Mouse (Mus musculus) gastrocnemius, postnatal 14 days (tissue): Measurements from ENCODE around the gene Krtap3-1. TPM values are rescaled to one million over a fixed set of nuclear protein-coding genes. Genes with fewer than 3 reads are reported as not detected.
"Not testable (repeated sequence)": the region's sequence is repeated elsewhere in the genome, so short reads cannot be mapped to it uniquely, and the experiment has no call there.

Experiments
- DNase-seq: peaks from one replicate; pipeline ENCODE4 v3.0.0; 2021; ENCODE audit warnings: mixed read lengths
- intact Hi-C: fragments of 180-260 bp; cut with DNase I; formaldehyde crosslinking; loops from one replicate; pipeline ENCODE4 v1.15.1; 2025; ENCODE audit warnings: low total_unique reads
- long read RNA-seq, 2 experiments: library from polyadenylated mRNA; stranded (forward); transcript quantifications; one replicate each; pipeline ENCODE4 v2.0.0; 2021
- total RNA-seq, 2 experiments: library from RNA; stranded (reverse); gene quantifications; 2 replicates each; pipeline ENCODE4 v1.2.3; 2021

Gene Krtap3-1
- not detected for total RNA-seq
- long read RNA-seq, experiment 1 = 0 reads
- long read RNA-seq, experiment 2 = 0 reads

DNA sequence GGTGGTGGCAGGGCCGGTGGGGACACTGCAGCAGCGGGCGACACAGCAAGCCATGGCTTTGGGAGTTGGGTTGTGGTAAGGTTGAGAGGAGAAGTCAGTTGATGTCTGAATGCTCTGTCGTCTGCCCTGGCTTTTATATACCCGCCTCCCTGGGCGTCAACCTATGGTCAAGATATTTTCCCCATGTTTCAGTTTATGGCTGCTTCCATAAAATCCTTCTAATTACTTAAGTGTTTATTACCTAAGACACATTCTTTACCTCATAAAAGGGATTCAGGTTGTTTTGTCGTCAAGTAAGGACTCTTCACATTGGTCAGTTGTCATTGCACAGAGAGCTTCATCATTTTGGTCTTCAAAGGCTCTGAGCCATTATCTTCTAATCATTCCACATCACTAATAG lies at the start of gene Krtap3-1:
Gene Krtap3-1 (minus strand): TSS at position 101 of the 400 bp plus-strand sequence.
- DNase-seq = no peak
- intact Hi-C loops = no loop called here

DNA sequence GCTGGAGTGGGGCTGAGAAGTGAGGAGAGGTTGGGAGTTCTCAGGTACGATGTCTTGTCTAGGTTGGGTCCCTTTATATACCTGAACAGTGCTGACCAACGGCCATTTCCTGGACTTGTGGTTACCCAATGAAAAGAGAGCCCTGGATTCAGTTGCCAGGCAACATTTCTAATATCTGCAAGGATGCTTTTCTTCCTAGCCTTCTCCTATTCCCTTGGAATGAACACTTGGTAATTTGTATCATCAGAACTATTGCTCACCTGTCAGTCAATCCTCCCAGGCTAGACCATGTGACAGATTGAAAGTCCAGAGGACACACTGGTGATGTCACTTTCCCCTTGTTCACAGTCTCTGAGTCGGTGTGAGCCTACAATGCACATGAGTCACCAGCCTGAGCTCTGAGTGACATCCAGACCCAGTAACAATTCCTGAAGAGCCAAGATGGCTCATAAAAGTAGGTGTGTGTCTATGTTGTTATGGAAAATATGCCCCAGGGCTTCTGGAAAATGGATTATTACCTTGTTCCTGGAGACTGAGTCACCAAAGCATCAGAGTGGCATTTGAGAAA lies 48.5 kb upstream of the Krtap3-1 start, which contains the start of gene Krtap2-4:
Gene Krtap2-4 (minus strand): TSS at position 51 of the 568 bp plus-strand sequence.
- no peak for DNase-seq
- intact Hi-C loops = no loop called here

DNA sequence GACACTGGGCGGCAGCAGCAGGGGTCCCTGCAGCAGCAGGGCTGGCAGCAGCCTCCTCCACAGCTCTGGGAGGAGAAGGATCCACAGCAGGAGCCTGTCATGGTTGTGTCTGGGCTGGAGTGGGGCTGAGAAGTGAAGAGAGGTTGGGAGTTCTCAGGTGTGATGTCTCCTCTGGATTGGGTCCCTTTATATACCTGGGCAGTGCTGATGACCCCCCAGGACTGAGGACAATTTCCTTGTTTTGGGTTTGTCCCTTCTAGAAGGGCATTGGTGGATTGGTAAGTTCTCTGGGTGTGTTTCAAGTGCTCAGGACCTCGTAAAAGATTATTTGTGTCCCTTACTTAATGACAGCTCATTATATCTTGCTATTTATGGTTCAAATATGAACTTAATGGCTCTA lies 43.7 kb upstream of the Krtap3-1 start, which contains the start of gene Gm11937:
Gene Gm11937 (minus strand): TSS at position 101 of the 400 bp plus-strand sequence.
- DNase-seq, intact Hi-C loops: not testable (repeated sequence)

DNA sequence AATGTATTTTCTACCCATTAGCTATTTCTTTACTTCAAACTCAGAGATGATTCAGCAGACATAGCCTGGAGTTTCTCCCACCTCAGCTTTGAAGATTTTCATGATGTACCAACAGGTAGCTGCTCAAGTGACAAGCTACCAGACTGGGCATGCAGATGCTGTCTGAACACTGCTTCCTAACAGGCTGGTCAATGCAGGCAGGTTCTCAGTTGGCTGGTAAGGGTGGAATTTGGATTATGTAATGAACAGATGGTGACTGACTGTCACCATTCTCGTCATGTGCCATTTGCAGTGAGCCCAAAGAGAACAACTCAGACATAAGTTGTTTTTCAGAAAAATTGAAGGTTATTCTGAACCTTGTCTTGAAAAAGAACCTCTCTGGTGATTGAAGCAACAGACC lies 42.7 kb upstream of the Krtap3-1 start:
- no peak for DNase-seq
- intact Hi-C loops = no loop called here

DNA sequence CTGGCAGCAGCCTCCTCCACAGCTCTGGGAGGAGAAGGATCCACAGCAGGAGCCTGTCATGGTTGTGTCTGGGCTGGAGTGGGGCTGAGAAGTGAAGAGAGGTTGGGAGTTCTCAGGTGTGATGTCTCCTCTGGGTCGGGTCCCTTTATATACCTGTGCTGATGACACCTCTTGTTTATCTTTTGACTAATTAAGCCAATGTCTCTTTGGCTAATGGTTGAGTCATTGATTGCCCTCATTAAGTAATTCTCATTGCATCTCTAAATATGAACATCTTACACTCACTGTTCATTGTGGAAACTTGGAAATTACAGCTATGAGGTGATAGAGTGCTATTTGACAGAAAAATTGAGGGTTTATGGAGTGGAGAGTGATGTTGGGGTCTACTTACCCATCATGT lies 36.8 kb upstream of the Krtap3-1 start, which contains the start of gene Gm11938:
Gene Gm11938 (minus strand): TSS at position 101 of the 400 bp plus-strand sequence.
- DNase-seq, intact Hi-C loops: not testable (repeated sequence)

DNA sequence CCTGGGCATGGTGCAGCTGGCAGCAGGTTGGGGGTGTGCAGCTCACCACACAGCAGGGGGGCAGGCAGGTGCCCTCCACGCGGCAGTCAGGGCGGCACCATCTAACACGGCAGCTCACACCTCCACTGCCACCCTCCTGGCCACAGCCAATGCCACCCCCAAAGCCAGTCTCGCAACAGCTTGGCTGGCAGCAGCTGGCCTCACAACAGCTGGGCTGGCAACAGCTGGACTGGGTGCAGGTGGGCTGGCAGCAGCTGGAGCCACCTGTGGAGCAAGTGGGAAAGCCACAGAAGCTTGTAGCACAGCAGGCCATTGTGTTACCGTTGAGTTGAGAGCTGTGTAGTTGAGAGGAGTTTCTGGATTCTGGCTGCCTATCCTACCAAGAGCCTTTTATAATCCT lies 31.3 kb upstream of the Krtap3-1 start, which contains the start of gene Krtap9-3:
Gene Krtap9-3 (minus strand): TSS at position 364 of the 400 bp plus-strand sequence.
- DNase-seq, intact Hi-C loops: not testable (repeated sequence)

DNA sequence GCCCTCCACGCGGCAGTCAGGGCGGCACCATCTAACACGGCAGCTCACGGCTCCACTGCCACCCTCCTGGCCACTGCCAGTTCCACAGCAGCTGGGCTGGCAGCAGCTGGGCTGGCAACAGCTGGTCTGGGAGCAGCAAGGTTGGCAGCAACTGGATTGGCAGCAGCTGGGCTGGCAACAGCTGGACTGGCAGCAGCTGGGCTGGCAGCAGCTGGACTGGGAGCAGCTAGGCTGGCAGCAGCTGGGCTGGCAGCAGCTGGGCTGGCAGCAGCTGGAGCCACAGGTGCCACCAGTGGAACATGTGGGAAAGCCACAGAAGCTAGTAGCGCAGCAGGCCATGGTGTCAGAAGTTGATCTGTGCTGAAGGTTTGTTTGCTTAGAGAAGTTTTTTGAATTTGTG lies 24.6 kb upstream of the Krtap3-1 start, which contains the start of gene Krtap1-3:
Gene Krtap1-3 (minus strand): TSS at position 359 of the 400 bp plus-strand sequence.
- DNase-seq = no peak
- intact Hi-C loops = no loop called here

DNA sequence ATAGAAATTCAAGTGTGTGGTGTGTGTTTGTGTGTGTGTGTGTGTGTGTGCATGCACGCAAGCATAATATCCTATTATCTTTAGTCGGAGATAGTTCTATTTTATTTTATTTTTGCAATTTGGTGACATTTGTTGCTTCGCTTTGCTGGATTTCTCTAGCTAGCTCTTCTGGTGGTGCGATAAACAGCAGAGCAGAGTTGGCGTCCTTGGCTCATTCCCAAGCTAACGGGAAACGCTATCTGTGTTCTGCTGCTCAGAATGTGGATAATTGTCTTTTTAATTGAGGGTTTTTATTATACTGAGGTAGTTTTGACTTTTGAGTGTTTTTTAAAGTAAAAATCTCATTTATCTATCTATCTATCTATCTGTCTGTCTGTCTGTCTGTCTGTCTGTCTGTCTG lies 18.7 kb upstream of the Krtap3-1 start:
- no peak for DNase-seq
- intact Hi-C loops = no loop called here

DNA sequence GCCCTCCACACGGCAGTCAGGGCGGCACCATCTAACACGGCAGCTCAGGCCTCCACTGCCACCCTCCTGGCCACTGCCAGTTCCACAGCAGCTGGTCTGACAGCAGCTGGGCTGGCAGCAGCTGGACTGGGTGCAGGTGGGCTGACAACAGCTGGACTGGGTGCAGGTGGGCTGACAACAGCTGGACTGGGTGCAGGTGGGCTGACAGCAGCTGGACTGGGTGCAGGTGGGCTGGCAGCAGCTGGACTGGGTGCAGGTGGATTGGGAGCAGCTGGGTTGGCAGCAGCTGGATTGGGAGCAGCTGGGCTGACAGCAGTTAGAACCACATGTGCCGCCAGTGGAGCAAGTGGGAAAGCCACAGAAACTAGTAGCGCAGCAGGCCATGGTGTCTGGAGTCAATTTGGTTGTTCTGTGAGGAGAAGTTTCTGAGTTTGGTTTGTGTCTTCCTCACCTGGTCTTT lies 16.8 kb upstream of the Krtap3-1 start, which contains the start of gene Krtap1-4:
Gene Krtap1-4 (minus strand): TSS at position 410 of the 460 bp plus-strand sequence.
- no peak for DNase-seq
- intact Hi-C loops = no loop called here

DNA sequence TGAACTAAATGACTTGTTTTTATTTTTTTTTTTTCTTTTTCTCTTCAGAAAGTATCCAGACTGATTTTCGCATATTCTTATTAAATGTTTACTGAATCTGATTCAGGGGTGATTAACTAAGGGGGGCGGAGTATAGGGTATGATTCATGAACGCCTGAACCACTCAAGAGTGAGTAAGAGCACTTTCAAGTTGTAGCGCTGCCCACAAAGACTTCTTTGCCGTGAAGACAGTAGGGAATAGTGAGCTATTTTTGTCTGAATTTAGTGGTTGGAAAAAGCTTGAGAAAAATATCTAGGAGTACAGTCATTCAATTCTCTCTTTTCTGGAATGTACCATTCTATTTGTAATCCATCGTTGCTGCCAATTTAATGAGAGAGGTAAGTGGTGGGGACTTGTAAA lies 15.1 kb upstream of the Krtap3-1 start:
- DNase-seq = no peak
- intact Hi-C loops = no loop called here

DNA sequence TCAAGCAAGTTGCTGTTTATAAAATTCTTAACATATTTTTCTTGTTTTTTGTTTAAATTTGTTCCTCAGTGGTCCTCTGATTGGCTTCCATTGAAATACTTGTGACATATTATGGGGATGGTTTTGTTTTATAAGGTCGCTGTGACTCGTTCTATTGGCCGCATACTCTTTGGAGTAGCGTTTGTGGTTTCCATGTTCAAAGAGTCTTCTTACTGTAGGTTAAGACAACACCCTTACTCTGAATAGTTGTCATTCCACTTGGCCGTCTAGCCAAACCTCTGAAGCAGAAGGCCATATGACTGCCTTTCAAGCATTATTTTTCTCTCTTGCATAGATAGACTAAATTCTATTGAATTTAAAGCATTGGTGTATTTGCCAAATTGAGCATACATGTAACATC lies 14.6 kb upstream of the Krtap3-1 start:
- no peak for DNase-seq
- intact Hi-C loops = no loop called here

DNA sequence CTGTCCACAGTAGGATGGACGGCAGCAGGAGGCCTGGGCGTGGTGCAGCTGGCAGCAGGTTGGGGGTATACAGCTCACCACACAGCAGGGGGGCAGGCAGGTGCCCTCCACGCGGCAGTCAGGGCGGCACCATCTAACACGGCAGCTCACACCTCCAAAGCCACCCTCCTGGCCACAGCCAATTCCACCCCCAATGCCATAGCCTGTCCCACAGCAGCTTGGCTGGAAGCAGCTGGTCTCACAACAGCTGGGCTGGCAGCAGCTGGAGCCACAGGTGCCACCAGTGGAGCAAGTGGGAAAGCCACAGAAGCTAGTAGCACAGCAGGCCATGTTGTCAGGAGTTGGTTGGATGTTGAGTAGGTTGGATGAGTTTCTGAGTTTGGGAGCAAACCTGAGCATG lies 14.2 kb upstream of the Krtap3-1 start, which contains the start of gene Krtap1-5:
Gene Krtap1-5 (minus strand): TSS at position 381 of the 400 bp plus-strand sequence.
- no peak for DNase-seq
- intact Hi-C loops = no loop called here

DNA sequence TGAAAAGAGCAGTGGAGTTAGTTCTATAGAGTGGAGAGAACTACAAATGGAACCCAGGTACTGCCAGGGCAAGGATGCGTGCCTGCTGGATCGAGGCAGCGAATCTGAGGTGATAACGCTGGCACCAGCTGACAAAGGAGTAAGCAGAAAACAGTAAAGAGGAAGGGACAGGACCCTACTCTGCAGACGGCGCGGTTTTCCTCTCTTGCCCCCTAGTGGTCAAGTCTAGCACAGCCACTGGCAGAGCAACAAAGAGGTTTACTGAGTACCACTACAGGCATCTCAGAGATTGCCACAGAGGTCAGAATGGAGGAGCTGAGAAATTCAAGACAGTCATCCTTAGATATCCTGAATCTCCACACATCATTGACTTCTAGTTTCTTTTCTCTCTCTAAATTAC lies 7.7 kb upstream of the Krtap3-1 start:
- DNase-seq = peak; percentile 52
- intact Hi-C loops = no loop called here

DNA sequence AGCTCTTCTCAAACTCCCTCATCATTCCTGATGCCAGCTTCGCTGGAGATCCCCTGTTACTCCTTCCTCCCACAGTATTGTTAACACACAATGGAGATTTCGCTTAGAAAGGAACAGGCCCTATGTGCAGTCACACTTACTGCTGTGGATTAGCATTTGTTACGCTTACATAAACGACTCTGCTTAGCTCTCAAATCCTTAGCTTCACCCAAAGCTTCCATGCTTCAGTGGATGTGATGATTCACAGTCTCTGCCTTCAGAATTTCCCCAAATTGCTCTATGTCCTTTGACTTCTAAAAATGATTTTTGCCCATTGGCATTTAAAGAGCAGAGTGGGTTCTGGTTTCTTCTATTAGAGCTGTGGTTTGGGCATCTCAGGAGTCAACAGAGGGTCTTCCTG lies 6.7 kb upstream of the Krtap3-1 start:
- no peak for DNase-seq
- intact Hi-C loops = no loop called here

DNA sequence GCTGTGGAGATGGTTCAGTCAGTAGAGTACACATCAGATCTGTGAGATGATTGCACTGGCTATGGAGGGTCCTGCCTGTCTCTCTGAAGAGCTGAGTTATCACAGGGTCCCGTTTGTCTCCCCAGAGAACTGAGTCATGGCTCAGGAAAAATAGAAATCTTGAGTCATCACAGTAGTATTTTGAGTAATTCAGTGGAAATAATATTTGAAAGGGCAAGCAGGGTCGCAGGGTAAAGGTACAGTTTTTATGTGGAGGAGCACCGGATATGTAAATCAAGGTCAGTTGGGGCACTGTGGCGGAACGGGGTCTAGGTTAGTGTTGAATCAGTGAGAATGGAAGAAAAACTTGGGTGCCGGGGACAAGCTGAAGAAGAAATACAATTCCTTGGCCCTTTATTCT lies 3.9 kb downstream of the Krtap3-1 start:
- DNase-seq = no peak
- intact Hi-C loops = no loop called here

DNA sequence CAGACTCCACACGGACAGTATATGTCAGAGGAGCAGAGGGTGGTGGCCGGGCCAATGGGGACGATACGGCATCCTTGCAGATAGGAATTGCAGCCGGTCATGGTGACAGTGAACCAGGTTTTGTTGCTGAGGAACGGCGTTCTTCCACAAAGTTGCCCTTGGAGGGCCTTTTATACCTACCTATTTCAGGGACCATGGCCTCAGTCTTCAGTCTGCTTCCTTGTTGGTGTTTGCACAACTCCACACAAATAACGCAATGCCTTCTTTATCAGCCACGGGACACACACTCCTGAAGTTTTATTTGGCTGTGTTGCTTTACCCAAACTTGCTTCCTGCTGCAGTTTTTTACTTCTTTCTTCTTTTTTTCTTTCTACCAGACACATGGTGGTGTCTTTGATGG lies 7.1 kb downstream of the Krtap3-1 start, which contains the start of gene Gm11939:
Gene Gm11939 (minus strand): TSS at position 101 of the 400 bp plus-strand sequence.
- intact Hi-C loops = no loop called here
- no peak for DNase-seq

DNA sequence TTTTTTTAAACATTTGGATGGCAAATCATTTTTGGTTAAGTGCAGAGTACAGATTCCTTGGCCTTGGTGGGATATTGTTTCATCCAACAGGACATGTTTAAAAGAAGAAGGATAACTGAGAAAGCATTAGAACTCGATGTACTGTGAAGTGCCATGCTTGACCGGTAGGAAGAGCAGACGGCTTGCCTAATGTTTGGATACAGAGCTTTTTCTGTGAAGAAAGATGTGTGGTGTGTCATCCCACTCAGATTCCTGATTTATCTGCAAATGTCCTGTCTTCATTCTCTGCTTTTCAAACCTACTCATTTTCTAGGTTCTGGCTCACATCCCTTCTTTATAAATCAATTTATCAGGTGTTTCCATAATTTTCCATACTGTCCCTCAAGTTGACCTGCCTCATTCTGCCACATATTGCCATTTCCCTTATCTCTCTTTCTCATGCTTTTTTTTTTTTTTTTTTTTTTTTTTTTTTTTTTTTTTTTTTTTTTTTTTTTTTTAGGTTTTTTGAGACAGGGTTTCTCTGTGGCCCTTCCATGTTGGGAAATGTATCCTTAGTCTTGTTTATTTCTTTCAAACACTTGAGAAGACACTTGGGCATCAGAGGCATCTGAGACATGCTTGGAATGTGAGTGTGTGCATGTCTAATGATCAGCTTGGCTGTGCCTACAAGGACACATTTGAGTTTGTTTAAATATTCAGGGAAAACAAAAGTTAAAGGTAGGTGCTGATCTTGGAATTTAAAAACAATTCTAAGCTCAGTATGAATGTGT lies 8.3 kb downstream of the Krtap3-1 start:
- no peak for DNase-seq
- intact Hi-C loops = no loop called here

DNA sequence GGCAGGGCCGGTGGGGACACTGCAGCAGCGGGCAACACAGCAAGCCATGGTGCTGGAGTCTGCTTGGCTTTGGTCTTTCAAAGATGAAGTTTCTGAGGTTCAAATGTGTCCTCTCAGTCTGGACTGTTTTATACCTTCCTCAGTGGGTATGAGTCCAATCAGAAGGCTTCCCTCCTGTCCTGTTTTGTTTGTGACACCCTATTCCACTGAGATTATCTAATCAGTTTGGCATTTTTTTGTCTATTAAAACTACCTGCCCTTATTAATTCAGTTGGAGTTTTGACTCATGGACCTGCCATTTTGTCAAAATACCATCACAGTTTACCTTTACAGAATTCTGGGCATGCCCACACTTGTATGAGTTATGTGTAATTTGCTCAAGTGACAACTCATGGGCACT lies 9.7 kb downstream of the Krtap3-1 start, which contains the start of gene Krtap3-2:
Gene Krtap3-2 (minus strand): TSS at position 101 of the 400 bp plus-strand sequence.
- intact Hi-C loops = no loop called here
- no peak for DNase-seq

DNA sequence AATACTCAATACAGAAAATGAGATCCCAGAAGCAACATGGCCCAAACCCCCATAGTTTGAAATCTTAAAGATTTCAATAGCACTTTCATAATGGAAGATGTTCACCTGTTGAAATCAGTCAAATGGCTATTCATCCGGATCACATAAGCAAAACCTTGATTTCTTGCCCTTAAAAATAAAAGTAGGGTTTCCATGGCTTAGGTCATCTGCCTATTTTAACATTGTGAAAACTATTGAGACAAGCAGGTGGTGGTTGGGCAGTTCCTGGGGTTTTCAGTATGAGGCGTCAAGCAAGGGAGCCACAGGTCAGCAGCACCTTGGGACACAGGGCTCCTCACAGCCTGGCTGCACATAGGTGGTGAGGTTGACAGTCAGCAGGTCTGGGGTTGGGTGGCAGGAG lies 10.2 kb downstream of the Krtap3-1 start:
- no peak for DNase-seq
- intact Hi-C loops = no loop called here

DNA sequence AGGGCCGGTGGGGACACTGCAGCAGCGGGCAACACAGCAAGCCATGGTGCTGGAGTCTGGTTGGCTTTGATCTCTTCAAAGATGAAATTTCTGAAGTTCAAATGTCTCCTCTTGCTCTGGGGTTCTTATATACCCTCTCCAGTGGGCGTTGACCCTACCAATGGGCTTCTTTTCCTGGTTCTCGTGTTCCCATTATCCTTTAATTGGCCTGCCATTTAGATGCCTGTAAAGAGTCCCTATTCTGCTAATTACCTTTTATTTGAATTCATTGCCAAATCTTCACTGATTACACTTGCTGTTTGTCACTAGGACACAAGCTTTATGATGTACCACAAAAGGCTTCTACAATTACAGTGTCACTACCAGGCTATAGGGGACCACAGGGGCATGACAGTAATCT lies 15.7 kb downstream of the Krtap3-1 start, which contains the start of gene Krtap3-3:
Gene Krtap3-3 (minus strand): TSS at position 101 of the 400 bp plus-strand sequence.
- DNase-seq = no peak
- intact Hi-C loops = no loop called here
